Mouse (Mus musculus) liver, embryonic 12.5 days (tissue): Measurements from ENCODE around the gene Zscan4d. TPM values are rescaled to one million over a fixed set of nuclear protein-coding genes. Genes with fewer than 3 reads are reported as not detected.
"Not testable (repeated sequence)": the region's sequence is repeated elsewhere in the genome, so short reads cannot be mapped to it uniquely, and the experiment has no call there.

ENCODE experiments used
- ATAC-seq: fragments of 200-750 bp; cut with Nextera tagmentation; 2 replicates; pipeline ENCODE4 v1.8.0; 2017; ENCODE audit warnings: moderate number of reproducible peaks, mild to moderate bottlenecking, moderate library complexity
- H3K27ac ChIP-seq: fragments of 300-500 bp; sonication (generic); 2 replicates; pipeline ENCODE4 v1.5.1; 2016; ENCODE audit warnings: mild to moderate bottlenecking
- H3K27me3 ChIP-seq: fragments of 300-500 bp; sonication (generic); replicated peaks from 2 replicates; pipeline ENCODE4 v1.6.1; 2016; ENCODE audit warnings: mild to moderate bottlenecking, moderate library complexity
- H3K36me3 ChIP-seq: fragments of 300-500 bp; sonication (generic); 2 replicates; pipeline ENCODE4 v1.6.1; 2016; ENCODE audit warnings: mild to moderate bottlenecking, moderate library complexity
- H3K4me1 ChIP-seq: fragments of 300-500 bp; sonication (generic); 2 replicates; pipeline ENCODE4 v1.6.1; 2016
- H3K4me2 ChIP-seq: fragments of 300-500 bp; sonication (generic); 2 replicates; pipeline ENCODE4 v1.6.1; 2016; ENCODE audit warnings: mild to moderate bottlenecking, moderate library complexity
- H3K4me3 ChIP-seq: fragments of 300-500 bp; sonication (generic); 2 replicates; pipeline ENCODE4 v1.5.1; 2016; ENCODE audit warnings: mild to moderate bottlenecking, moderate library complexity
- H3K9ac ChIP-seq: fragments of 300-500 bp; sonication (generic); 2 replicates; pipeline ENCODE4 v1.6.1; 2016; ENCODE audit warnings: mild to moderate bottlenecking, moderate library complexity
- H3K9me3 ChIP-seq: fragments of 300-500 bp; sonication (generic); replicated peaks from 2 replicates; pipeline ENCODE4 v1.6.1; 2016; ENCODE audit warnings: mild to moderate bottlenecking, moderate library complexity
- WGBS: fragments of 180-500 bp; shearing (Covaris S2); methylation state at CpG from one replicate; pipeline ENCODE4 v1.1.7; 2016; ENCODE audit not compliant: insufficient replicate concordance; 5-methylcytosine and 5-hydroxymethylcytosine counted together
- polyA plus RNA-seq: library from polyadenylated mRNA; unstranded; fragments of >200 nt; fragmentation: Nextera tagmentation; extraction: Ambion mirVana; gene quantifications from 2 replicates; pipeline ENCODE4 v1.2.1, GENCODE M21; 2016

Gene Zscan4d
- not detected in 2 replicates for polyA plus RNA-seq

- ATAC-seq, H3K4me2 ChIP-seq, H3K9ac ChIP-seq, H3K27ac ChIP-seq, H3K27me3 ChIP-seq, H3K4me3 ChIP-seq, H3K9me3 ChIP-seq, H3K36me3 ChIP-seq, H3K4me1 ChIP-seq: not testable (repeated sequence)
- 72% methylated on average over 4 of the region's 4 CpGs for WGBS
Observed at GRCm38 (mm10) chr7:11166059-11166458, at the start of gene Zscan4d. Zscan4d (minus strand) TSS chr7:11166159.

- not testable (repeated sequence) for H3K36me3 ChIP-seq, H3K4me3 ChIP-seq, H3K27ac ChIP-seq, H3K9ac ChIP-seq, H3K4me2 ChIP-seq, ATAC-seq, H3K4me1 ChIP-seq, H3K9me3 ChIP-seq, H3K27me3 ChIP-seq
- 20% methylated on average over 6 of the region's 6 CpGs for WGBS
Observed at GRCm38 (mm10) chr7:11158036-11158435, 7.9 kb downstream of the Zscan4d start.

Other genes starting within 250 kb of the Zscan4d start
- not detected in 2 replicates for gene Zscan4c, start 160.4 kb downstream of the Zscan4d start, polyA plus RNA-seq
- not detected in 2 replicates for gene Zscan4-ps1, start 96.5 kb downstream of the Zscan4d start, polyA plus RNA-seq
- not detected in 2 replicates for gene Zscan4e, start 144.5 kb upstream of the Zscan4d start, polyA plus RNA-seq
- not detected in 2 replicates for gene Zscan4f, start 231.8 kb upstream of the Zscan4d start, polyA plus RNA-seq